Mouse (Mus musculus): ENCODE measurements around the gene Nlrp5.
"Not testable (repeated sequence)": the region's sequence is repeated elsewhere in the genome, so short reads cannot be mapped to it uniquely, and the experiment has no call there.

The Nlrp5 gene

GRCm38 (mm10) chr7:23385589-23385988 is at the start of gene Nlrp5:
Nlrp5 (plus strand) TSS chr7:23385889.
- in situ Hi-C loops (cut with MboI; ENCODE audit: low pct_unique_long_range_greater_than_20kb in 1 of 2, low sequenced_read_pairs in 2 of 2, unreplicated experiment in 1 of 2) = no loop called here

GRCm38 (mm10) chr7:23358311-23358710 is 27.4 kb upstream of the Nlrp5 start:
- in situ Hi-C loops (cut with MboI; ENCODE audit: low pct_unique_long_range_greater_than_20kb in 1 of 2, low sequenced_read_pairs in 2 of 2, unreplicated experiment in 1 of 2) = loop anchor here in 1 of 2 experiments (10.0 kb wide), 1 partner anchor 156 kb away; no protein-coding TSS in a partner anchor

- in situ Hi-C loops (cut with MboI; ENCODE audit: low pct_unique_long_range_greater_than_20kb in 1 of 2, low sequenced_read_pairs in 2 of 2, unreplicated experiment in 1 of 2) = not testable (repeated sequence)
These were observed 84.5 kb downstream of the Nlrp5 start for GRCm38 (mm10) chr7:23470201-23470600.

DNA sequence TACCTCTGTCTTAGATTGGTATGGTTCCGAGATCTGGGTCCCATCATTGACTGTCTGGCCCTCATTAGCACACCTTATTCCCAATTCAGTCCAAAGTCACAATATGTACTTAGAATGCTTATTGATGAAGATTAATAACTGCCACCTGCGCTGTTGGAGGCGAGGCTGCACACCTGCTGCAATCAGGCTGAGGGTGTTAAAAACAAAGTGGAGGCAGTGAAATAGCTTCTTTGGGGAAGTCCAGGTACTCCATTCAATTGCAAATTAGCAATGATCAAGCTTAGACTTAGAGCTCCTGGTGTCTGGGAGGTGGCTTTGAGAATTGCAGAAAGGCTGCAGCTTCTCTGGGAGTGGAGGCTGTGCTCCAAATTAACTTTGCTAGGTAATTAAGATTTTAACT is 85.1 kb downstream of the Nlrp5 start:
- in situ Hi-C loops (cut with MboI; ENCODE audit: low pct_unique_long_range_greater_than_20kb in 1 of 2, low sequenced_read_pairs in 2 of 2, unreplicated experiment in 1 of 2) = not testable (repeated sequence)

DNA sequence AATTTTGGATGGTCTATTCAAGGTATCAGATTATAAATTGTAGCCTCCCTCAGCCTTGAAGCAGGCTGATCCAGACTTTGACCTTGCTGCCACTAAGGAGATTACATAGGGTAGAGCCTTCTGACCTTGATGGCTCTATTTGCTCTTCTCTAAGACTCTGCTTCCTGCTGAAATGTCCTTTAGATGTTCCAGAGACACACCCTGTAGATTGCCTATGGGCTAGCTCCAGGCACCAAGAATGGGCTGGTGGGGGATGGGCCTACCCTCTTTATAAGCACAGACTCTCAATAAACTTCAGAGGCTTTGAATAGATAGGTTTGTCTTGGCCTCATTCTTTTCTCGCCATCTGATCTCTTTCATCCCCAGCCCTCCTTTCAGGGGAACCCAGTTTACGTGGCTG is 87.2 kb downstream of the Nlrp5 start:
- in situ Hi-C loops (cut with MboI; ENCODE audit: low pct_unique_long_range_greater_than_20kb in 1 of 2, low sequenced_read_pairs in 2 of 2, unreplicated experiment in 1 of 2) = not testable (repeated sequence)
